Mouse (Mus musculus) right cerebral cortex, postnatal 10 days (tissue): ENCODE measurements around the gene Smg9.

Experiments used
- DNase-seq, 2 experiments: peaks; one replicate each; pipeline ENCODE4 v3.0.0; 2021; ENCODE audit warnings: low spot score in 2 of 2

Gene Smg9

GRCm38 (mm10) chr7:24399256-24400081 lies at the start of gene Smg9:
TSS of gene Smg9 (plus strand) at chr7:24399619.
- peak; percentile 98 to 99 for DNase-seq

- DNase-seq: no peak
Measured at GRCm38 (mm10) chr7:24355646-24356045, 43.8 kb upstream of the Smg9 start.

- DNase-seq: no peak
Measured at GRCm38 (mm10) chr7:24356081-24356480, 43.3 kb upstream of the Smg9 start.

GRCm38 (mm10) chr7:24357899-24358298 lies 41.5 kb upstream of the Smg9 start:
- no peak for DNase-seq

GRCm38 (mm10) chr7:24359269-24359668 lies 40.1 kb upstream of the Smg9 start:
- no peak for DNase-seq

- no peak for DNase-seq
Measured at GRCm38 (mm10) chr7:24361001-24361400, 38.4 kb upstream of the Smg9 start.

- peak in 1 of 2 experiments; percentile 62 for DNase-seq
Measured at GRCm38 (mm10) chr7:24363228-24363627, 36.2 kb upstream of the Smg9 start.

- DNase-seq: peak; percentile 86 to 91
Measured at GRCm38 (mm10) chr7:24364827-24365226, 34.6 kb upstream of the Smg9 start.

- no peak for DNase-seq
Measured at GRCm38 (mm10) chr7:24365258-24366014, 34.0 kb upstream of the Smg9 start.

GRCm38 (mm10) chr7:24366716-24367632 lies 32.4 kb upstream of the Smg9 start:
- DNase-seq: no peak

- no peak for DNase-seq
Measured at GRCm38 (mm10) chr7:24368226-24368625, 31.2 kb upstream of the Smg9 start.

- no peak for DNase-seq
Measured at GRCm38 (mm10) chr7:24368946-24369345, 30.5 kb upstream of the Smg9 start.

GRCm38 (mm10) chr7:24369731-24370541 lies 29.5 kb upstream of the Smg9 start, which contains the start of gene Kcnn4:
TSS of gene Kcnn4 (plus strand) at chr7:24370263.
- DNase-seq: no peak

- DNase-seq: no peak
Measured at GRCm38 (mm10) chr7:24371012-24371808, 28.2 kb upstream of the Smg9 start.

GRCm38 (mm10) chr7:24371809-24372145 lies 27.6 kb upstream of the Smg9 start:
- DNase-seq: no peak

- DNase-seq: no peak
Measured at GRCm38 (mm10) chr7:24372300-24372699, 27.1 kb upstream of the Smg9 start.

- no peak for DNase-seq
Measured at GRCm38 (mm10) chr7:24372786-24373185, 26.6 kb upstream of the Smg9 start.

- peak; percentile 67 to 79 for DNase-seq
Measured at GRCm38 (mm10) chr7:24373538-24374379, 25.7 kb upstream of the Smg9 start.

GRCm38 (mm10) chr7:24376456-24376855 lies 23.0 kb upstream of the Smg9 start:
- no peak for DNase-seq
